Mouse (Mus musculus) forebrain, embryonic 11.5 days (tissue): ENCODE measurements at regions not wholly inside any gene's neighbourhood (a gene's known extent, or its start where the extent isn't known, plus 50 kb on each side); places are given as distances from the start of the nearest gene placed in this dataset.

Experiments
- ATAC-seq: fragments of 200-750 bp; cut with Nextera tagmentation; replicated peaks from 2 replicates; pipeline ENCODE4 v1.8.0; 2017; ENCODE audit warnings: moderate TSS enrichment; ENCODE audit not compliant: low FRiP score
- DNase-seq: peaks from one replicate; pipeline ENCODE4 v3.0.0-alpha.2; 2017; ENCODE audit warnings: low spot score
- H3K27ac ChIP-seq: fragments of 300-500 bp; sonication (generic); 2 replicates; pipeline ENCODE4 v1.5.1; 2014; ENCODE audit warnings: low read depth, low read length
- H3K27me3 ChIP-seq: fragments of 300-500 bp; sonication (generic); 2 replicates; pipeline ENCODE4 v1.6.1; 2014; ENCODE audit warnings: mild to moderate bottlenecking, low read length, mixed read lengths; ENCODE audit not compliant: control insufficient read depth, insufficient read depth
- H3K36me3 ChIP-seq: fragments of 300-500 bp; sonication (generic); 2 replicates; pipeline ENCODE4 v1.6.1; 2014; ENCODE audit warnings: mild to moderate bottlenecking, low read length, moderate library complexity, mixed read lengths; ENCODE audit not compliant: control insufficient read depth, insufficient read depth
- H3K4me1 ChIP-seq: fragments of 300-500 bp; sonication (generic); replicated peaks from 2 replicates; pipeline ENCODE4 v1.6.1; 2014; ENCODE audit warnings: low read length, mixed read lengths; ENCODE audit not compliant: control insufficient read depth, insufficient read depth
- H3K4me2 ChIP-seq: fragments of 300-500 bp; sonication (generic); 2 replicates; pipeline ENCODE4 v1.6.1; 2014; ENCODE audit warnings: low read depth, mild to moderate bottlenecking, low read length, moderate library complexity, mixed read lengths; ENCODE audit not compliant: severe bottlenecking
- H3K4me3 ChIP-seq: fragments of 300-500 bp; sonication (generic); 2 replicates; pipeline ENCODE4 v1.5.1; 2014; ENCODE audit warnings: low read depth, low read length
- H3K9ac ChIP-seq: fragments of 300-500 bp; sonication (generic); 2 replicates; pipeline ENCODE4 v1.6.1; 2014; ENCODE audit warnings: low read length
- H3K9me3 ChIP-seq: fragments of 300-500 bp; sonication (generic); 2 replicates; pipeline ENCODE4 v1.6.1; 2016; ENCODE audit warnings: low read length, mixed read lengths; ENCODE audit not compliant: control insufficient read depth
- WGBS: fragments of 180-500 bp; shearing (Covaris S2); extraction: QIAGEN DNeasy Blood & Tissue Kit; methylation state at CpG from one replicate; pipeline ENCODE4 v1.1.7; 2014; 5-methylcytosine and 5-hydroxymethylcytosine counted together

DNA sequence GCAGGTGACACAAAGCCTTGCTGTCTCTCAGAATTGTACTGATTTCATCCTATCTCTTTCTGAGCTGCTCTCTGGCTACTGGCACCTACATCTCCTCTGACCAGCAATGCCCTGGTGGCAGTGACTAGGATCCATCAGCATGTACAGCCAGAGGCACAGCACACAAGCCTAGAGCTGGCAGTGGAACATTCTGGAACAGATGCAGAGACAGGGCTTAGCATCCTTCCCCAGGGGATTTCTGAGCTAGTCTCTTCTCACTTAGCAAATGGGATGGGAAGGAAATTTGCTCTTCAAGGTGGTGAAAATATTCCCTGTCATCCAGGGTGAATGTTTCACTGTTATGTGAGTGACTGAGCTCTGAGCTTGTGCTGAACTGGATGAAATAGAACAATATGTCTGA lies 93.5 kb downstream of the Chst1 start:
- DNase-seq (no peak), ATAC-seq (no peak)
- H3K9me3 ChIP-seq: no peaks in the 10 kb centered on the region
- no peak overlapping the region for H3K27ac ChIP-seq
- no peak overlapping the region for H3K4me3 ChIP-seq
- no peak overlapping the region for H3K9ac ChIP-seq
- no peaks in the 10 kb centered on the region for H3K36me3 ChIP-seq
- no peaks in the 10 kb centered on the region for H3K27me3 ChIP-seq
- H3K4me2 ChIP-seq: no peak overlapping the region
- H3K4me1 ChIP-seq: peaks cover 4% of the 10 kb centered on the region

DNA sequence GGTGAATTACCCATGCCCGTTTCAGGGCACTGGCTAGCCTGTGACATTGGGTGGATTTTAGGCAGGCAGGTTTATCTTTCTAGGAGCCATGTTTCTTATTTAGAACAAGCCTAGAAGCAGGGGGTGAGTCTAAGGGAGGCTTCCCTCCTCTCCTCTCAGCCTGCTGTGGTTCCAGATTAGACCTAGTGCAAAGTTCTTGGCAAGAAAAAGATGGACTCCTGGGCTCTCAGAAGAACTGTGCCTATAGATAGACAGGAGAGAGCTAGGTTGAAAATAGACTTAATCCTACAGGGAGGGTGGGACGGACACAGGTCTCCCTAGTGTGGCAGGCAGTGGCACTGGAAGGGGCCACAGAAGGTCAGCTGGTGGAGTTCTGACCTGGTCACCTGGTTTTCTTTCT lies 95.3 kb downstream of the Chst1 start:
- no peaks in the 10 kb centered on the region for H3K9me3 ChIP-seq
- no peaks in the 10 kb centered on the region for H3K36me3 ChIP-seq
- H3K4me1 ChIP-seq: no peaks in the 10 kb centered on the region; the same call in 1 of the 2 replicates
- no peak overlapping the region for H3K27ac ChIP-seq
- no peaks in the 10 kb centered on the region for H3K27me3 ChIP-seq
- DNase-seq (no peak), ATAC-seq (no peak)
- WGBS: 89% methylated on average over 2 of the region's 2 CpGs
- no peak overlapping the region for H3K4me2 ChIP-seq
- H3K9ac ChIP-seq: no peak overlapping the region
- H3K4me3 ChIP-seq: no peak overlapping the region

DNA sequence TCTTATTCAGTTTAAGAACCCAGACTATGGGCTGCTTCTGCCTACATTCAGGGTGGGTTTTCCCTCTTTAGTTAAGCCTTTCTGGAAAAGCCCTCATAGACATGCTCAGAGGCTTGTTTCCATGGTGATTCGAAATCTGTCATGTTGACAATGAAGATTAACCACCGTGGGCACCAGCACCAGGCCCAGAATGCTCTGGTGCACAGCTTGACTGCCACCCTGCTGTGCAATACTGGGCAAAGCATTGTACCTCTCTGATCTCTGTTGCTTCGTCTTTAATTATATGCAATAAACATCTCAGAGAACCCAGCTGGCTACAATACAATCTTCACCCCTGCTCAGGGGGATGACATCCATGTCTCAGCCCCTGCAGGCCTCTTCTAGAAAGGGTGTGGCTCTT lies 96.4 kb downstream of the Chst1 start:
- no peaks in the 10 kb centered on the region for H3K9me3 ChIP-seq
- 25% methylated on average over 3 of the region's 3 CpGs for WGBS
- no peaks in the 10 kb centered on the region for H3K36me3 ChIP-seq
- no peak overlapping the region for H3K4me3 ChIP-seq
- H3K27ac ChIP-seq: no peak overlapping the region
- no peak overlapping the region for H3K4me2 ChIP-seq
- no peaks in the 10 kb centered on the region; the same call in 1 of the 2 replicates for H3K4me1 ChIP-seq
- no peaks in the 10 kb centered on the region for H3K27me3 ChIP-seq
- no peak overlapping the region for H3K9ac ChIP-seq
- ATAC-seq (peak; percentile 60; the same call in 1 of the 2 replicates), DNase-seq (no peak)

- Histone ChIP-seq H3K9me3 (no peaks in the 10 kb centered on the region), H3K27me3 (no peaks in the 10 kb centered on the region), H3K4me2 (no peak overlapping the region), H3K9ac (no peak overlapping the region), H3K4me3 (no peak overlapping the region), H3K36me3 (no peaks in the 10 kb centered on the region), H3K27ac (no peak overlapping the region), H3K4me1 (peaks cover 2% of the 10 kb centered on the region; the same call in 1 of the 2 replicates)
- 54% methylated on average over 5 of the region's 5 CpGs for WGBS
- ATAC-seq: no peak
- DNase-seq: no peak
These were observed 98.2 kb downstream of the Chst1 start for GRCm38 (mm10) chr2:92697721-92698120.

DNA sequence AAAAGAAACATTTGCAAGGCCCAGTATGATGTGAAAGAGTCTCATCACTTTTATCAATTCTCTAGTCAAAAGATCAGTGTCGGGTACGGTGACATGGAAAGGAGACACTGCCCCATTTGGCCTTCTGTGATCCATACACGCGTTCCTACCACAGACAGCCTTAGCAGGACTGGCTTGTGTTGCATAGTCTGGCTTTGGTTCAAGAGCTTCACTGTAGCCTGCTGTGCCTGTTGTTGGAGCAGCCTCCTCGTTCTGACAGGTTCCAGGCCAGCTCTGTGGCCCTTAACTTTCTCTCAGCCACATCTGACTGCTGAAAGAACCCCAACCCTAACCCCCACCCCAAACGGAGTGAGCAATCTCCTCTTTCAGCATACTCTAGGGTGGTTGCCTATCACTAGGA lies 99.9 kb downstream of the Chst1 start:
- 78% methylated on average over 6 of the region's 6 CpGs for WGBS
- H3K4me1 ChIP-seq: peaks cover 2% of the 10 kb centered on the region; the same call in 1 of the 2 replicates
- no peaks in the 10 kb centered on the region for H3K36me3 ChIP-seq
- DNase-seq: no peak
- no peak overlapping the region for H3K27ac ChIP-seq
- no peak for ATAC-seq
- H3K4me2 ChIP-seq: no peak overlapping the region
- no peaks in the 10 kb centered on the region for H3K9me3 ChIP-seq
- no peak overlapping the region for H3K9ac ChIP-seq
- H3K4me3 ChIP-seq: no peak overlapping the region
- no peaks in the 10 kb centered on the region for H3K27me3 ChIP-seq

- H3K4me2 ChIP-seq: no peak overlapping the region
- H3K9ac ChIP-seq: no peak overlapping the region
- DNase-seq (no peak), ATAC-seq (no peak)
- no peaks in the 10 kb centered on the region for H3K9me3 ChIP-seq
- no peak overlapping the region for H3K27ac ChIP-seq
- no peaks in the 10 kb centered on the region for H3K27me3 ChIP-seq
- peaks cover 2% of the 10 kb centered on the region; the same call in 1 of the 2 replicates for H3K4me1 ChIP-seq
- WGBS: 48% methylated on average over 3 of the region's 3 CpGs
- no peaks in the 10 kb centered on the region for H3K36me3 ChIP-seq
- no peak overlapping the region for H3K4me3 ChIP-seq
These were observed 104.5 kb downstream of the Chst1 start for GRCm38 (mm10) chr2:92704035-92704434.

DNA sequence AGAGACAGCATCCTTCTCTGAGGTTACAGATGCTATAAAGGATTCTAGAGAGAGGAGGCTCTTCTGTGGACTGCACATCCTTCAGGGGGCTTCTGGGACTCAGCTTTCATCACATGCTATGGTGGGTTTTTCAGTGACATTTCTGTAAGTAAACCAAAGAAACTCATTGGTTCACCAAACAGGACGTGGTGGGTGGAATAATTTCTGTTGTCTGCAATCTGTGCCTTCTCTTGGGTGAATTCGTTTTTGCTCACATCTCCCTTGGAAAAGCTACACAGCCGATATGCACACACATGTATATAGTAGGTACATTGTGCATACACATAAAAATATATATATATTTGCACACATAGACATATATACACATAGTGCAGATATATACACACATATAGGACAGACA lies 110.2 kb downstream of the Chst1 start:
- 89% methylated on average over 3 of the region's 3 CpGs for WGBS
- ATAC-seq (no peak), DNase-seq (no peak)
- no peak overlapping the region for H3K9ac ChIP-seq
- H3K4me1 ChIP-seq: peaks cover 11% of the 10 kb centered on the region; the same call in 1 of the 2 replicates
- no peak overlapping the region for H3K4me3 ChIP-seq
- H3K9me3 ChIP-seq: no peaks in the 10 kb centered on the region
- H3K27ac ChIP-seq: no peak overlapping the region
- no peaks in the 10 kb centered on the region for H3K36me3 ChIP-seq
- H3K27me3 ChIP-seq: no peaks in the 10 kb centered on the region
- no peak overlapping the region for H3K4me2 ChIP-seq

GRCm38 (mm10) chr2:92711122-92711777 lies 111.7 kb downstream of the Chst1 start:
- Histone ChIP-seq H3K27ac (no peak overlapping the region), H3K4me1 (peaks cover 11% of the 10 kb centered on the region; the same call in 1 of the 2 replicates), H3K27me3 (no peaks in the 10 kb centered on the region), H3K4me2 (no peak overlapping the region), H3K9me3 (no peaks in the 10 kb centered on the region), H3K36me3 (no peaks in the 10 kb centered on the region), H3K4me3 (no peak overlapping the region), H3K9ac (no peak overlapping the region)
- DNase-seq (no peak), ATAC-seq (0 out of 2 replicates have a peak, but pooled peaks have one; percentile 30)
- WGBS: 39% methylated on average over 15 of the region's 15 CpGs
